Mouse (Mus musculus): Measurements from ENCODE around the gene Rbm20. TPM values are rescaled to one million over a fixed set of nuclear protein-coding genes. Genes with fewer than 3 reads are reported as not detected.
"Not testable (repeated sequence)": the region's sequence is repeated elsewhere in the genome, so short reads cannot be mapped to it uniquely, and the experiment has no call there.

Gene Rbm20
- polyA plus RNA-seq, 1 experiment: not detected

DNA sequence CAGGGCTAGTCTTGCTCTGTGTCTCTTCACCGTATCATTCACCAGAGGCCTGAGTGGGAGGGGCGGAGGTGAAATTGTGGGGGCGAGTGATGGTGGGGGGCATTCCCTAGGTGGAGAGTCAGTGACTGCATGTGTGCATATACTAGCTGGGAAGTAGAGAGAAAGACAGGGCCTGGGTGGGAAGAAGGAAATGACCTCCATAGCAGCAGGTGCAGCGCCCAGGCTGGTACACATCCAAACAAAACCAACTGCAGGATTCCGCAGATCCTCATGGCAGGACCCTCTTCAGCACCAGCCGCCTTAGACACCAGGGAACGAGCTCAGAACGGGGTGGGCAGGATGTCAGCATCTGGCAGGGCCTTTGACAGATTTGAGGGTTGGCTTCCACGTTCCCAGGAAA is 24.8 kb upstream of the Rbm20 start:
- Histone ChIP-seq H3K4me1 (ENCODE audit: control insufficient read depth, insufficient read depth, low read length) (peaks cover 8% of the 10 kb centered on the region), H3K4me3 (ENCODE audit: insufficient read depth, low read length) (no peak overlapping the region), H3K27ac (ENCODE audit: insufficient read depth, low read depth, low read length) (no peak overlapping the region)
- TF ChIP-seq POLR2A (IDR thresholded peaks at IDR 0.05; ENCODE audit: borderline replicate concordance, low read depth, low read length) (no peak), CTCF (IDR thresholded peaks at IDR 0.05; ENCODE audit: low read depth, low read length) (no peak)

DNA sequence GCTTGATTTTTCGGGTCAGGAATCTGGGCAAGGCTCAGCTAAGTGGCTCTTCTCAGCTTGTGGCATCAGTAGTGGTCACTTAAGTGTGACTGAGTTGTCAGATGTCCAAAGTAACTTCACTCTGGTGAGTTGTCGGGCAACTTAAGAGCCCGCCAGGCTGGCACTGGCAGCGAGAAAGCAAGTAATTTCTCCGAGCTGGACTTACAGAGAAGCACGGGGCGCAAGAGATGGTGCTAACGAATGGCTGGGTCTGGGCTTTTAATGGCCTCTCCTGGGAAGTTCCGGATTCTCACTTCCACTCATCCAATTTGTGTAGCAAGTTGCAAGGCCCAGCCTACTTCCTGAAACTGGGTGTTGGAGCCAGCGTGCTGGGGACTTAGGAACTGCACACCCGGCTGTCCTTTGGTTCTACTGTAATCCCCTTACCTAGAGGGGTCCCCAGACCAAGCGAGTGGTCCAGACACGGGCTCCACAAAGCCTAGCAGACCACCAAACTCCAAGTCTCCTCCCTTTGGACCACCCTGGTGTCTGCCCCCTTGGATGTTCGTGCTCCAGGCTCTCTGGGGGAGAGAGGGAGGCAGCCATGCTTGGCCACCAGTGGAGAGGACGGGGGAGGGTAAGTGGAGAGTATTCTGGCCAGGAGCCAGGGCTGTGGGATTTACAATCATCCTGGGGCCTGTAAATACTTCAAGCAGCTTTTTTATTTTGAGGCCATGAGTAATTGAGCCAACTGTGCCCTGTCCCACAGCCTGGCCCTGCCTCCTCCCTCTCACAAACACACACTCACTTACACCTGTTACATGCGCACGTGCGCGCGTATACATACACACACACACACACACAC is 23.3 kb upstream of the Rbm20 start:
- Histone ChIP-seq H3K4me1 (ENCODE audit: control insufficient read depth, insufficient read depth, low read length) (peaks cover 8% of the 10 kb centered on the region), H3K27ac (ENCODE audit: insufficient read depth, low read depth, low read length) (no peak overlapping the region), H3K4me3 (ENCODE audit: insufficient read depth, low read length) (no peak overlapping the region)
- no peak for TF ChIP-seq CTCF (IDR thresholded peaks at IDR 0.05; ENCODE audit: low read depth, low read length)
- TF ChIP-seq POLR2A (IDR thresholded peaks at IDR 0.05; ENCODE audit: borderline replicate concordance, low read depth, low read length): no peak

DNA sequence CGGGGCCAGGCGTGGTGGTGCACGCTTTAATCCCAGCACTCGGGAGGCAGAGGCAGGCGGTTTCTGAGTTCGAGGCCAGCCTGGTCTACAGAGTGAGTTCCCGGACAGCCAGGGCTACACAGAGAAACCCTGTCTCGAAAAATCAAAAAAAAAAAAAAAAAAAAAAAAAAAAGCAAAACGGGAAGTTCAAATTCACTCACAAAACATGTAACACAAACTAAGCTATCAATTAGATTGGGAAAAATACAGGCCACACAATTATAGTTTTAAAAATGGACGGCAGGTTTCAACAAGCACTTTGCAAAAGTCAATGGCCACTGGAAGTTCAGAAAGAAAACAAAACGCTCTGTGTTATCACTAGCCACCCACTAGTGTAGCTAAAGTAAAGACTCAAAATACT is 20.7 kb upstream of the Rbm20 start:
- not testable (repeated sequence) for H3K4me3 ChIP-seq (ENCODE audit: insufficient read depth, low read length); H3K4me1 ChIP-seq (ENCODE audit: control insufficient read depth, insufficient read depth, low read length); H3K27ac ChIP-seq (ENCODE audit: insufficient read depth, low read depth, low read length)

DNA sequence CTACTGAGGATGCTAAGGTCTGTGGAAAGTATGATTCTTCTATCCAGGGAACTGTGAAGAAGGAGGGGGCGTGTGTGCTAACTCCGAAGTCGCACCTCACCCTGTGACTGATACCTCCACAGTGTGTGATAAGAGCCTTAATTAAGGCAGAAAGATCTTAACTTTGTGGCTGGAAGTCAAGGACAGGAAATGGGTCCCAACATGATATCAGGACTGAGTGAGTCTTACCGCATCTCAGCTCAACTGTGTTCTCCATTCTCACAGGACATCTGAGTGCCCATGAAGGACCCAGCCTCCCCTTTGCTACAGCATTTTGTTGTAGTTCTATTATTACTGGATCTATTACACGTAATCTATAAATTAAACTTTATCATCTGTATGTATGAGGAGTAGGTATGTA is 19.7 kb upstream of the Rbm20 start:
- Histone ChIP-seq H3K27ac (ENCODE audit: insufficient read depth, low read depth, low read length) (no peak overlapping the region), H3K4me3 (ENCODE audit: insufficient read depth, low read length) (no peak overlapping the region), H3K4me1 (ENCODE audit: control insufficient read depth, insufficient read depth, low read length) (peaks cover 8% of the 10 kb centered on the region)
- TF ChIP-seq CTCF (IDR thresholded peaks at IDR 0.05; ENCODE audit: low read depth, low read length): no peak
- no peak for TF ChIP-seq POLR2A (IDR thresholded peaks at IDR 0.05; ENCODE audit: borderline replicate concordance, low read depth, low read length)

DNA sequence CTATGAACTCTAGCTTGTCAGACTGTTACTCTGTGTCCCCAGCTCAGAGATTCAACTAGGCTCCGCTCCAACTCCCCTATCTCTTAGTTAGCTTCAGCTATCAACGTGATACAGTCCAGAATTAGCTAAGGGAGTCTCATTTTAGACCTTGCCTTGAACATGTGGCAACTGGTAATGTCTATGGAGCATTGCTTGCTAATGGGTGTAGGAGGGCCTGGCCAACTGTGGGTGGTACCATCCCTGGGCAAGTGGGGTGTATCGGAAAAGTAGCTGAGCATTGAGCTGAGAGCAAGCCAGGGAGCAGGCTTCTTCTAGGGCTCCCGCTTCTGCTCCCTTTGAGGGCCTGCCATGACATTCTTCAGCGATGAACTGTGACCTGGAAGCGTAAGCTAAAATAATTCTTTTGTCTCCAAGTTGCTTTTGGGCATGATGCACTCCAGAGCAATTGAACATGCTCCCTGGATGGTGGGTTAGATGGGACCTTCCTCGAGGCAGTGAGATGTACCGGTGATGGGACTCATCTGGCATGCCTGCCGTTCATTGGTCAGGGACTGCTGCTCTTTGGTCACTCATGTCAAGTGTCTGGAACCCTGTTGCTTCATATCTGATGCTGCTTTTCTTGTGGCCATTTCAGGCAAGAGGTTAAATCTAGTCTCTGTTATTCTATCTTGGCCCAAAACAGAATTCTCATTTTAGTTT is 16.2 kb upstream of the Rbm20 start:
- Histone ChIP-seq H3K4me3 (ENCODE audit: insufficient read depth, low read length) (no peak overlapping the region), H3K27ac (ENCODE audit: insufficient read depth, low read depth, low read length) (no peak overlapping the region), H3K4me1 (ENCODE audit: control insufficient read depth, insufficient read depth, low read length) (no peaks in the 10 kb centered on the region)
- TF ChIP-seq POLR2A (IDR thresholded peaks at IDR 0.05; ENCODE audit: borderline replicate concordance, low read depth, low read length) (no peak), CTCF (IDR thresholded peaks at IDR 0.05; ENCODE audit: low read depth, low read length) (no peak)

DNA sequence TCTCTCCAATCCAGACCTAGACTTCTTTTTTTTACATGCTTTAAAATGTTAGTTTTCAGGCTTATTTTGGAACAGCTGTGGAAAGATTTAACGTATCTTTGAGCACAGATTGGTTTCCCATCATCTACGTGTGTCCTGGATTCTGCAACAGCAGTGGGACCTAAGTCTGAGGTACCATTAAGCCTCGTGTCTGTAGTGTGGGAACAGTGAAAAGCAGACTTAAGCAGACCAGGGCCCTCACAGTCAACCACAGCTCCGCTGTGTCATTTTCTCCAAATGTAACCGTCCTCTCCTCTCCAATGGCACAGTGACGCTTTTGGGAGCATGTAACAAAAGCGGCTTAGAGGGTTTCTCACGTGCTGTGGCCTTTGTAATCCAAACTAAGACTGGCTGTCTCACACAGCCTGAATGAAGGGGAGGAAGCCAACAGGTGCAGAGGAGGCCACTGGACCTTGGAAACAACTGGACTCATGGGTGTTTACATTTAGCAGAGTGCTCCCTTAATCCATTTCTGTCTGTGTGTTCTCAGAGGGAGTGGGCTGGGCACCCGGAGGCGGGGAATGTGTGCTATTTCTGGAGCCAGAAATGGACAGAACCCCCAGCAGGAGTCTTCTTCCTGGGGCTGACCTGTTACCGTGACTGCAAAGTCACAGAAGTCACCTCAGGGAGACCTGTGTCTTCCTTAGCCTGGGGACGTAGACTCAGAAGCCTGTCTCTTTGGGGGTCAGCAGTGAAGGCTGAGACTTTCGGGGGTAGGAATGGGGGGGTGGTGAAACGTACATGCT is 15.0 kb upstream of the Rbm20 start:
- Histone ChIP-seq H3K4me1 (ENCODE audit: control insufficient read depth, insufficient read depth, low read length) (no peaks in the 10 kb centered on the region), H3K4me3 (ENCODE audit: insufficient read depth, low read length) (no peak overlapping the region), H3K27ac (ENCODE audit: insufficient read depth, low read depth, low read length) (no peak overlapping the region)
- TF ChIP-seq CTCF (IDR thresholded peaks at IDR 0.05; ENCODE audit: low read depth, low read length) (no peak), POLR2A (IDR thresholded peaks at IDR 0.05; ENCODE audit: borderline replicate concordance, low read depth, low read length) (no peak)

DNA sequence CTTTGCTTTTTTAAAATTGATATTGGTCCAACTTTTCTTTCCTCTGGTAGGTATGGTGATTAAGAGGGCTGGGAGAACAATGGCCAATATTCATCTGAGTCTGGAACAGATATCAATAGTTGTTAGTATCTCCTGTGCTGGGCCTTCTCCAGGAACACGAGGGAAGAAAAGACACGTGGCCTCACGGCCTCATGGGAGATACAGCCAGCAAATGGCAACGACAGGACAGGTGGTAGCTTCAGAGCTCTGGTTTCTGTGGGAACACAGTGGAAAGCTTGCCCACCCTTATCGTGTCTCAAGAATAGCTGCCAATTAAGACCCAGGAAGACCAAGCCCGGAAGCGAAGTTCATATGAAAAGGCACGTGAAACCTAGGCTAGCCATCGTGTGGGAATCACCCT is 12.3 kb upstream of the Rbm20 start:
- no peak overlapping the region for H3K27ac ChIP-seq (ENCODE audit: insufficient read depth, low read depth, low read length)
- no peaks in the 10 kb centered on the region for H3K4me1 ChIP-seq (ENCODE audit: control insufficient read depth, insufficient read depth, low read length)
- no peak overlapping the region for H3K4me3 ChIP-seq (ENCODE audit: insufficient read depth, low read length)
- TF ChIP-seq POLR2A (IDR thresholded peaks at IDR 0.05; ENCODE audit: borderline replicate concordance, low read depth, low read length): no peak
- no peak for TF ChIP-seq CTCF (IDR thresholded peaks at IDR 0.05; ENCODE audit: low read depth, low read length)

DNA sequence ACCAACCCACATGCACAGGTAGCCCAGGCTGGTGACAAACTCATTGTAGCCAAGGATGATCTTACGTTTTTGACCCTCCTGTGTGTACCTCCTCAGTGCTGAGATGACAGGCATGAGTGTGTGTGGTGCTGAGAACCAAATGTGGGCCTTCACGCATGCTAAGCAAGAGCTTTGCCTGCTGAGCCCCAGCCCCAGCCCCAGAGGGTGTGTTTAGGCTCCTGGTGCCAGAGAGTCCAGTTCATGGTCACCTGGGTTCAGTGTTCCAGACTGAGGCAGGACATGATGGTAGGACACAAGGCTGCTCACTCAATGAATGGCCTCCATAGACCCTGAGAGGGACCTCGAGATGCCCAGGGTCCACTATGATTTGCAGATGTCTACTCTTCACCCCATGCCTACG is 11.7 kb upstream of the Rbm20 start:
- Histone ChIP-seq H3K4me1 (ENCODE audit: control insufficient read depth, insufficient read depth, low read length) (no peaks in the 10 kb centered on the region), H3K27ac (ENCODE audit: insufficient read depth, low read depth, low read length) (no peak overlapping the region), H3K4me3 (ENCODE audit: insufficient read depth, low read length) (no peak overlapping the region)
- TF ChIP-seq CTCF (IDR thresholded peaks at IDR 0.05; ENCODE audit: low read depth, low read length) (no peak), POLR2A (IDR thresholded peaks at IDR 0.05; ENCODE audit: borderline replicate concordance, low read depth, low read length) (no peak)

DNA sequence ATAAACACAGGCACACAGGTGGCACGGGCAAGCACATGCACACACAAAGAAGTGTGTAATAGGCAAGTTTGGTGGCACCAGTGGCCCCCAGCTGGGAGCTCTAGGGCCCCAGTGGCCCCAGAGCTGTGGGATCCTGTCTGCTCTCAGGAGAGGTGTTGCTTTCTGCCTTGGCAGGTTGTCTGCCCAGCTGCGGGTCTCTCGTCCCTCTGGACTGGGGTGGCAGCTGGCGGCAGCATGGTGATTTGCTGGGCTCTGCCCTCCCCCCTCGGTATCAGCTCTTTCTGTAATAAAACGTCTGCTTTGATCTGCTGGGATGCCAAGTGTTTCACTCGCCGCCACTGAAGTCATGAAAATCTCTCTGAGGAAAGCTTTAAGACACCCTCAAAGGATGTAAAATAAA is 10.4 kb upstream of the Rbm20 start:
- no peaks in the 10 kb centered on the region for H3K4me1 ChIP-seq (ENCODE audit: control insufficient read depth, insufficient read depth, low read length)
- TF ChIP-seq POLR2A (IDR thresholded peaks at IDR 0.05; ENCODE audit: borderline replicate concordance, low read depth, low read length) (no peak), CTCF (IDR thresholded peaks at IDR 0.05; ENCODE audit: low read depth, low read length) (no peak)
- no peak overlapping the region for H3K4me3 ChIP-seq (ENCODE audit: insufficient read depth, low read length)
- H3K27ac ChIP-seq (ENCODE audit: insufficient read depth, low read depth, low read length): no peak overlapping the region

DNA sequence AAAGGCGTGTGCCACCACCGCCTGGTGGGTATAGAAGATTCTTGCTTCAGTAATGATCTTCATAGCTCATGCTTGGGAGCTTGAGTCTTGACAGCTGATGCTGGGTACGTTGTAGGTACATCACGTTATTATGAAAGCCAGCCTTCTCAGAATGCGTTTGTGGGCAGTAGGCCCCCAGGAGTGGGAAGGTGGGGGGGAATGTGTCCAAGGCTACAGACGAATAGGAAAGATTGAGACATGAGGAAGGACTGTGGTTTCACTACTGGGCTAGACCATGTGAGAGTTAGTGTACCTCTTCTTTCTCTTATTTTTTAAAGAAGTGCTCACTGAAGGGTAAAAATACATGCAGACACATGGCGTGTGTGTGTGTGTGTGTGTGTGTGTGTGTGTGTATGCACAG is 8.3 kb upstream of the Rbm20 start:
- no peak overlapping the region for H3K27ac ChIP-seq (ENCODE audit: insufficient read depth, low read depth, low read length)
- TF ChIP-seq POLR2A (IDR thresholded peaks at IDR 0.05; ENCODE audit: borderline replicate concordance, low read depth, low read length): no peak
- no peak for TF ChIP-seq CTCF (IDR thresholded peaks at IDR 0.05; ENCODE audit: low read depth, low read length)

More for the DNA sequence above, 8.3 kb upstream of the Rbm20 start:
- Histone ChIP-seq H3K4me3 (ENCODE audit: insufficient read depth, low read length) (no peak overlapping the region), H3K4me1 (ENCODE audit: control insufficient read depth, insufficient read depth, low read length) (no peaks in the 10 kb centered on the region)

Measured in bone marrow macrophage, adult 2 months (primary cell).